Mouse (Mus musculus): ENCODE measurements around the gene Tm9sf1.

Gene Tm9sf1

GRCm38 (mm10) chr14:55634874-55635522 lies 8.6 kb downstream of the Tm9sf1 start:
- peak; percentile 58 for DNase-seq (ENCODE audit: low read depth, low spot score)

GRCm38 (mm10) chr14:55629312-55629711 lies 14.3 kb downstream of the Tm9sf1 start:
- DNase-seq (ENCODE audit: low read depth, low spot score), result peak; percentile 39

DNA sequence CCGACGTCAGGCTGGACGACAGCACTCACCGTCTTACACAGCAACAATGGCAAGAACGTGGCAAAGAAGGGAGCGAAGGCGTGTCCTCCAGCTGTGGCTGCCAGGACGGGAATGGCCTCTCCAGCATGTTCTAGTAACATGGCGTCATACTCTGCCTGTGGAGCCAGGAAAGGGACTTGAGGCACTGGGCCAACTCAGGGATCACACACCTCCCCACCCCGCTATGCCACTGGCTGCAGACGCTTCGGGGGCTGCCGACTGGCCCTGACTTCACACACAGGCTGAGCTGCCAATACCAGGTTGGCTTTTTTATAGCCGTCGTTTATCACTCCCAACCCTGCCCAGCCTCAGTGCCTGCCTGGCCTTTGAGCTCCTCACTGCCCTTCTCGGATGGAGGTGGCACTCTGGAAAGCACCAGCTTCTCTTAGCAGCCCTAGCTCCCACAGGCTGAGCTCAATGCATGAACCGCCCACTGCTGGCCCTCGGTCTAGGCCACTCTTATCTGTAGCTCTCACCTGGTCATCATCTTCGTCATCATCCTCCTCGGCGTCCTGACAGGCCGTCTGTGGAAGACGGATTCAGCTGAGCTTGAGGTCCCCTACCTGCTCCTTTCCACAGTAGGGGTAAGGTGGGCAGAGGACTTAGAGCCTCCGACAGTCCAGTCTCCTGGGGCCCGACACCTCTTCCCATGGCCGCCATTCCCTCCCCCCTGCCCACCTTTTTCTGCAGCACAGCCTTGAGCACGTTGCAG lies 15.4 kb downstream of the Tm9sf1 start:
- no peak for DNase-seq (ENCODE audit: low read depth, low spot score)

DNA sequence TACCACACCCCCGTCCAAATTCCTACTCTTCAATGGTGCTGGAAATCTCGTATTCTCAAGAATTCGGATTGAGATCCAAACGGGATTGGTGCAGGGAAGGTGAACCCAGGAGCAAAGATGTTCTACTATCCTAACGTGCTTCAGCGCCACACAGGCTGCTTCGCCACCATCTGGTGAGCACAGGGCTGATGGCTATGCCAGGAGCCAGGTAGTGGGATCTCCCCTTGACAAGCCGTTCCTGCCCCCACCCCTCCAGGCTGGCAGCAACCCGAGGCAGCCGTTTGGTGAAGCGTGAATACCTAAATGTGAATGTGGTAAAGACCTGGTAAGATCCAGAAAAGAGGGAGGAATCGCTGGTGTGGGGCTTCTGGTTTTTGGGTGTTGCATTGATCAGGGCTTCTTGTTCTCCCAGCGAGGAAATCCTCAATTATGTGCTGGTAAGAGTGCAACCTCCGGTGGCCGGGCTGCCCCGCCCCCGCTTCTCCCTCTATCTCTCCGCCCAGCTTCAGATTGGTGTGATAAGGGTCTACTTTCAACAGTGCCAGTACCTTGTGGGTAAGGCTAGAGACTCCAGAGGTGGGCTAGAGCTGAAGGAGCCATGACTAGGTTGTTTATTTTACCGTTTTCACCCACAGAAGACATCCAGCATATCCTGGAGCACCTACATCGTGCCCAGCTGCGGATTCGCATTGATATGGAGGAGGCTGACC lies 25.0 kb downstream of the Tm9sf1 start:
- no peak for DNase-seq (ENCODE audit: low read depth, low spot score)

- no peak for DNase-seq (ENCODE audit: low read depth, low spot score)
Observed at GRCm38 (mm10) chr14:55617822-55618221, 25.8 kb downstream of the Tm9sf1 start, which contains the start of gene Rec8. Rec8 (plus strand) TSS chr14:55618037.

GRCm38 (mm10) chr14:55616844-55617243 lies 26.8 kb downstream of the Tm9sf1 start:
- no peak for DNase-seq (ENCODE audit: low read depth, low spot score)

- peak; percentile 32 for DNase-seq (ENCODE audit: low read depth, low spot score)
Observed at GRCm38 (mm10) chr14:55615876-55616275, 27.7 kb downstream of the Tm9sf1 start.

DNA sequence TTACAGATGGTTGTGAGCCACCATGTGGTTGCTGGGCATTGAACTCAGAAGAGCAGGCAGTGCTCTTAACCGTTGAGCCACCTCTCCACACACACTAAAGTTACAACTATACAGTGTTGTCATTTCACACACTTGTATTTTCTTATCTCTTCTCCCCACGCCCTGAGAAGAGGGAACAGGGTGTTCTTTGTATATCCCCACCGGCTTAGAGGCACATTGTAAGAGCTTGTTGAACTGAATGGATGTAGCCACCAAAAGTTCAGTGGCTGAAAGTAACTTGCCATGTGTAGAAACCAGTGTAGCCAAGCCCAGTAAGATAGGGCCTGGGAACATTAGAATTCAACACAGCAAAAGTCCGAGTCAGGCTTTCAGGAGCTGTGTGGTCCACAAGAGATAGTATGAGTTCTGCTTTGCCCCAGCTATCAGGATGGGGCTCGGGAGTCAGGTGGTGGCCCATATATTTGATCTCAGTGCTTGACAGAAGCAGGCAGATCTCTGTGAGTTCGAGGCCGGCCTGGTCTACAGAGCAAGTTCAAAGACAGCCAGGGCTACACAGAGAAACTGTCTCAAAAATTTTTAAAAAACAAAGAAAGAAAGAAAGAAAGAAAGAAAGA lies 28.9 kb downstream of the Tm9sf1 start:
- no peak for DNase-seq (ENCODE audit: low read depth, low spot score)

DNA sequence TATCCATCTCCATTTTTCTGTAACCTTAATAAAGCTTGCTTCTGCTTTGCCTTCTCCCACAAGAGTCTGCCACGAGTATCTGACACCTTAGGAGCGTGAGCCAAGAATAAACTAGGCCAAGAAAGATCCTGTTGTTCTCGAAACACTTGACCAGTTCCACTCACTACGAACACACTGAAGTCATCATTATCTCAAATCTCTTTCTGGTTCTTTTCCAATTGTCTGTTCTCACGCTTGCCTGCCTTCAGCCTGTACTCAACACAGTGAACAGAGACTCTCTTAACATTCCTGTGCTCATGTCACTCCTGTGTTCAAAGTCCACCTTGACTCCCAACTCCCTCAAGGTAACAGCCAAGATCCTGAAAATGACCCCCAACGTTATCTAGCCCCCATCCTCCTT lies 30.3 kb downstream of the Tm9sf1 start:
- DNase-seq (ENCODE audit: low read depth, low spot score), result no peak

- no peak for DNase-seq (ENCODE audit: low read depth, low spot score)
Observed at GRCm38 (mm10) chr14:55608339-55608738, 35.3 kb downstream of the Tm9sf1 start.

DNA sequence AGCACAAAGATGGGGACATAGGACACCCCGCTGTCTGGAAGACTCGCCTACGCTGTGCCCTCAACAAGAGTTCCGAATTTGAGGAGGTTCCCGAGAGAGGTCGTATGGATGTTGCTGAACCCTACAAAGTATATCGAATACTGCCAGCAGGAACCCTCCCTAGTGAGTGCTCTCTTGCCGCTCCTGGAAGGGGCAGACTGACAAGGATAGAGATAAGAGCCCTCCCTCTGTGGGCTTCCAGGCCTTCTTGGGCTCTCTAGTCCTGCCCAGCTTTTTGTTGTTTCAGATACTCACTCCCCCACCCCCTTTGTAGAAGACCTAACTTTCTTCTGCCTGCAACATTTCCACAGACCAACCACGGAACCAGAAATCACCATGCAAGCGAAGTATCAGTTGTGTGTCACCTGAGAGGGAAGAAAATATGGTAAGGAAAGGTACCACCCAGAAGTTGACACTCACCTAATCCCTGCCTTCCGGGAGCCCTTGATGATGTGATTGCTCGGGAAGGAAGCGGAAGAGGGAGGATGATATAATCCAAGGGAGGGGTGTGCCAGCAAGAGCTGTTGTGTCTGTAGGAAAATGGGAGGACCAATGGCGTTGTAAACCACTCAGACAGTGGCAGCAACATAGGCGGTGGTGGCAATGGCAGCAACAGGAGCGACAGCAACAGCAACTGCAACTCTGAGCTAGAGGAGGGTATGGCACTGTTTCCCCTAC lies 37.7 kb downstream of the Tm9sf1 start:
- no peak for DNase-seq (ENCODE audit: low read depth, low spot score)

- no peak for DNase-seq (ENCODE audit: low read depth, low spot score)
Observed at GRCm38 (mm10) chr14:55604823-55605222, 38.8 kb downstream of the Tm9sf1 start.

DNA sequence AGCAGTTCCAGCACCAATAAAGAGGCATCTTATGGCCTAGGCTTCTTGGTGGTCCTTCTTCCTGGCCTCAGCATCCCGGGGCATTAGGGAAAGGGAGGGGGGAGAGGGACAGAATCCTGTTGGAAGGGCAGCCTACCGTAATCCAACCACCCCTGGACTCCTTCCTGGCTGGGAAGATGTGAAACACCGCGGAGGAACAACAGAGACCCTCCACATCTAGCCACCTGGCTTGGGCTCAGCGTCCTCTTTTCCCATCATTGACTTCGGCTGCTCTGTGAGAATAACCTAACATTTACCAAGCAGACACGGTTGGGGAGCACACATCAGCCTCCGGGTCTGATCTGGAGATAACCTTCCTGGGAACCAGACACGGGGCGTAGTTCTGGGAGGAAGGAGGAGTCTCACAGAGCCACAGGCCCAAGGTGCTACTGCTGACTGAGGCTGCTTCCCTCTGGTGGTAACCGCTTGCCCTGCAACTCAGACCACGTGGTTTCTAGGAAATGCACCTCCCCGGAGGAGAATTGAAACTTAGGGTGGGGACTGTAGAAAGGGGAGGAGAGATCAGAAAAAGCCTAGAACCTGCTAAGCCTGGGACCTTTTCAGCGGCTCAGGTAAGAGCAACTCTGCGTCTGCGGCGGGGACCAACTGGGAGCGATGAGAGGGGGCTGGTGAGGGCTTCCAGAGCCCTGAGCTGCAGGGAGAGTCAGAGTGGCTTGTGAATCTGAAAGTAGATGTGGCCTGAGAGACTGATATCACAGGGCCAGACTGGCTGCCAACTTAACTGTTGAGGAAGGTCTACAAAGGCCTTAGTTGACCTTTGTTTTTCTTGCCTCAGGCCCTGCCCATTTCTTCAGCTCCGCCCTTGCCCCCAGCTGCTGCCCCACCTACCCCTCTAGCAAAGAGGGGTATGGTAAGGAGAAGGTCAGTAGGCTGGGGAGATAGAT lies 39.7 kb downstream of the Tm9sf1 start:
- peak; percentile 92 for DNase-seq (ENCODE audit: low read depth, low spot score)

DNA sequence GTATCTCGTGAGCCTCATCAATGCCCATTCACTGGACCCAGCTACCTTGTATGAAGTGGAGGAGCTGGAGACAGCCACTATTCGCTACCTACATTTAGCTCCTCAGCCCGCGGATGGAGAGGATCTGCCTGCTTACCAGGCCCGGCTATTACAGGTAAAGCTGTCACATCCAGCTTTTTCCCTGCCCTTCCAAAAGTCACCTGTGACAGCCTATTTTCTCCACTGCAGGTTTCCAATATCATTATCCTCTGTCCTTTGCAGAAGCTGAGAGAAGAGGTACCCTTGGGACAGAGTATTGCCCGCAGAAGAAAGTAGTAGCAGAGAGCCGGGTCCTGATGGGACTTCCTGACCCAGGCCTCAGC lies 40.4 kb downstream of the Tm9sf1 start, which contains the start of gene Irf9:
Gene Irf9, plus strand, starts transcription at position 301 of the 362 bp plus-strand sequence.
- no peak for DNase-seq (ENCODE audit: low read depth, low spot score)

- no peak for DNase-seq (ENCODE audit: low read depth, low spot score)
Observed at GRCm38 (mm10) chr14:55598521-55599390, 44.9 kb downstream of the Tm9sf1 start.

GRCm38 (mm10) chr14:55596036-55596690 lies 47.4 kb downstream of the Tm9sf1 start:
- no peak for DNase-seq (ENCODE audit: low read depth, low spot score)

DNA sequence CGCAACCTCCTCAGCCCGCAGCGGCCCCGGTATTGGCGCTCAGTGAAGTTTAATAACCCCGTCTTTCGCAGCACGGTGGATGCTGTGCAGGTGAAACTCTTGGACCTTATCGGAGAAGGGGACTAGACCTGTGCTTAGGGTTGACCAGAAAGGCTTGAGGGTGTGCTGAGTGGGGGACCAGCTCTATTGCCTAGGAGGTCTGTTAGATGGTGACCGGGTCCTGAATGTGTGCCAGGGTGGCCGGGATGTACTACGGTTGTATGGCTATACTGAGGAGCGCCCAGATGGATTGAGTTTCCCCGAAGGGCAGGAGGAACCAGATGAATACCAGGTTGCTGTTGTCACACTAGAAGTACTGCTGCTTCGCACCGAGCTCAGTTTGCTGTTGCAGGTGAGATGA lies 51.4 kb downstream of the Tm9sf1 start:
- DNase-seq (ENCODE audit: low read depth, low spot score), result peak; percentile 17

GRCm38 (mm10) chr14:55591331-55591891 lies 52.2 kb downstream of the Tm9sf1 start, which contains the start of gene Rnf31:
Rnf31 (plus strand) TSS chr14:55591708.
- peak; percentile 95 for DNase-seq (ENCODE audit: low read depth, low spot score)

Data from 3T3-L1 (cell line).